Mouse (Mus musculus) R1 (cell line): ENCODE measurements around the gene Cklf.

Source experiments
- DNase-seq: peaks from one replicate; pipeline ENCODE4 v3.0.0-alpha.2; 2018; ENCODE audit warnings: low read depth, low spot score

Gene Cklf

GRCm38 (mm10) chr8:104250439-104251367 lies at the start of gene Cklf:
Cklf (plus strand) TSS chr8:104250861.
- DNase-seq = peak; percentile 96

GRCm38 (mm10) chr8:104201622-104202021 lies 49.0 kb upstream of the Cklf start:
- DNase-seq = no peak

GRCm38 (mm10) chr8:104202320-104202719 lies 48.3 kb upstream of the Cklf start:
- no peak for DNase-seq

- peak; percentile 8 for DNase-seq
These were observed 45.4 kb upstream of the Cklf start for GRCm38 (mm10) chr8:104205292-104205691.

- no peak for DNase-seq
These were observed 33.1 kb upstream of the Cklf start for GRCm38 (mm10) chr8:104217601-104218000.

- DNase-seq = peak; percentile 77
These were observed 31.6 kb upstream of the Cklf start for GRCm38 (mm10) chr8:104219079-104219478.

GRCm38 (mm10) chr8:104219806-104220205 lies 30.9 kb upstream of the Cklf start:
- DNase-seq = peak; percentile 77

GRCm38 (mm10) chr8:104227048-104227447 lies 23.6 kb upstream of the Cklf start:
- DNase-seq = no peak

- no peak for DNase-seq
These were observed 20.3 kb upstream of the Cklf start for GRCm38 (mm10) chr8:104230377-104230776.

- no peak for DNase-seq
These were observed 18.6 kb upstream of the Cklf start for GRCm38 (mm10) chr8:104232039-104232438.

GRCm38 (mm10) chr8:104232919-104233318 lies 17.7 kb upstream of the Cklf start:
- no peak for DNase-seq

GRCm38 (mm10) chr8:104234573-104234972 lies 16.1 kb upstream of the Cklf start:
- DNase-seq = peak; percentile 25

GRCm38 (mm10) chr8:104239418-104239861 lies 11.2 kb upstream of the Cklf start:
- DNase-seq = no peak

- DNase-seq = no peak
These were observed 8.5 kb upstream of the Cklf start for GRCm38 (mm10) chr8:104242038-104242644.

- peak; percentile 10 for DNase-seq
These were observed 4.0 kb upstream of the Cklf start for GRCm38 (mm10) chr8:104246621-104247020.

GRCm38 (mm10) chr8:104247054-104247907 lies 3.4 kb upstream of the Cklf start:
- peak; percentile 10 for DNase-seq

- no peak for DNase-seq
These were observed 2.8 kb upstream of the Cklf start for GRCm38 (mm10) chr8:104247908-104248275.

- peak; percentile 85 for DNase-seq
These were observed 2.4 kb upstream of the Cklf start, which contains the start of gene Tk2 for GRCm38 (mm10) chr8:104248276-104248675. Tk2 (minus strand) TSS chr8:104248558.

GRCm38 (mm10) chr8:104249442-104249996 lies 1.1 kb upstream of the Cklf start:
- DNase-seq = no peak

- peak; percentile 69 for DNase-seq
These were observed 800 bp downstream of the Cklf start for GRCm38 (mm10) chr8:104251461-104251860.

- DNase-seq = peak; percentile 74
These were observed 2.4 kb downstream of the Cklf start for GRCm38 (mm10) chr8:104253016-104253415.
